Mouse (Mus musculus): ENCODE data around the gene Rabgap1.

The Rabgap1 gene

DNA sequence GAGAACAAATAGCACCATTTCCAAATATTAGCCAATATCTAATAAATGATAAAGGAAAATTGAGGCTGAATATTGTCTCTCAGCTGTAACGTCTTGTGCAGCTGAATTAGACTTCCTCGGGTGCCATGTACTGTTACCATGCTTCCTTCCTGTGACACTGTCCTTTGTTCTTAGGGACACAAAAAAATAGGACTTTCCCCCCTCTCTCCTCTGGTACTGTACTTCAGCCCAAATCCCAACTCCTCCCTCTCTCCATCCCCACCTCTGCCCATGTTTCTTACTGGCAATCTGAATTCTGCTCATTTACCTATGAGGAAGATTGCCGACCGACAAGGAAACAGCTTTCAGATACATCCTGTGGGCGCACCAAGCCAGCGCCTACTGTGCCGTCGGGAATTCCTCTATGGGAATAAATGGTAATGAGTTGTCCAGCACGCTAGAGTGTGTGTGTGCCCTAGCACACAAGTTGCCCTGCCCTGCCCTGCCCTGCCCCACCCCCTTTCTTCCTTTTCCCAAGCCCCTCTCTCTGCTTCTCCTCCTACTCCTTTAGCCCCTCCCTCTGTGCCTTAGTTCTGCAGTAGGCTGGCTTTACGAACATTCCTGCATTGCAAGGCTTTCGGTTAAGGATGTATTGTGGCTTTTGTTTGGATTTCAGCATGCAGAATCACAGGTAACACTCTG is 73.1 kb downstream of the Rabgap1 start, which contains the start of gene Gpr21:
Gpr21 (plus strand) TSS at position 303 of the 681 bp plus-strand sequence.
- DNase-seq (ENCODE audit: low read depth) = no peak

GRCm38 (mm10) chr2:37516922-37517462 is 73.9 kb downstream of the Rabgap1 start:
- no peak for DNase-seq (ENCODE audit: low read depth)

GRCm38 (mm10) chr2:37518561-37519285 is 75.6 kb downstream of the Rabgap1 start:
- no peak for DNase-seq (ENCODE audit: low read depth)

GRCm38 (mm10) chr2:37519286-37519640 is 76.2 kb downstream of the Rabgap1 start:
- DNase-seq (ENCODE audit: low read depth) = no peak

GRCm38 (mm10) chr2:37527587-37527986 is 84.5 kb downstream of the Rabgap1 start:
- DNase-seq (ENCODE audit: low read depth) = no peak

DNA sequence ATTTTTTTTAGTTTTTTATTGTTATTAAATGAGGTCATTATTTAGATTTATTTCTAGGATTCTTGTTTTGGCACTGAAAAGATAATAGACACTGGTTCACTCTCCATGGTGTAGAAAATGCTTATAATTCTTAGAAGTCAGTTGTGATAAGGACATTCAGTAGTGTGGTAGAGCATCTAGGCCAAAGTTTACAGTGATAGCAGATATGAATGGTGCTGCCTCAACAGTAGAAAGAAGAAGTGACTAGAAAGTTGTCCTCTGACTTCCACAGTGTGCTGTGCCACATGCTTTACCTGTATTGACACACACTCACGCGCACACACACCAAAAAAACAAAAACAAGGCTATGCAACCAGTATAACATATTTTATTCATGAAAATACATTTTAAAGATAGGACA is 86.3 kb downstream of the Rabgap1 start:
- no peak for DNase-seq (ENCODE audit: low read depth)

- no peak for DNase-seq (ENCODE audit: low read depth)
Observed at GRCm38 (mm10) chr2:37530766-37531165, 87.7 kb downstream of the Rabgap1 start.

DNA sequence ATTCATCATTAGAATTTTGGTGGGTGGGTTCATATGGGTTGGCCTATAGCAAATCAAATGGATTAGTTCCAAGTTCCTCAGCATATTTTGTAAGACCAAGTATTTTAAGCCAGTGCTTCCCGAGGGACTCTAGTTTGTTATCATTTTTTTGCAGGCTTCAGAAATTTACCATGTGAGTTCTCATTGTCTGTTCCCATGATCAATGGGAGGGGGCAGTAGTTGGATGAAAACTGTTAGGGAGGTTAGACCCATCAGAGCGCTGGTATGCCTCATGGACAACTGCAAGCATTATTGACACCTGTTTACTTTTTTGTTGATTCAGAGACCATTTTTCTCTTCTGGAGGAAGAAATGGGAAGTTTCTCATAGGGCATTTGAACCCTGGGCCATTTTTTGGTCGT is 88.6 kb downstream of the Rabgap1 start:
- no peak for DNase-seq (ENCODE audit: low read depth)

DNA sequence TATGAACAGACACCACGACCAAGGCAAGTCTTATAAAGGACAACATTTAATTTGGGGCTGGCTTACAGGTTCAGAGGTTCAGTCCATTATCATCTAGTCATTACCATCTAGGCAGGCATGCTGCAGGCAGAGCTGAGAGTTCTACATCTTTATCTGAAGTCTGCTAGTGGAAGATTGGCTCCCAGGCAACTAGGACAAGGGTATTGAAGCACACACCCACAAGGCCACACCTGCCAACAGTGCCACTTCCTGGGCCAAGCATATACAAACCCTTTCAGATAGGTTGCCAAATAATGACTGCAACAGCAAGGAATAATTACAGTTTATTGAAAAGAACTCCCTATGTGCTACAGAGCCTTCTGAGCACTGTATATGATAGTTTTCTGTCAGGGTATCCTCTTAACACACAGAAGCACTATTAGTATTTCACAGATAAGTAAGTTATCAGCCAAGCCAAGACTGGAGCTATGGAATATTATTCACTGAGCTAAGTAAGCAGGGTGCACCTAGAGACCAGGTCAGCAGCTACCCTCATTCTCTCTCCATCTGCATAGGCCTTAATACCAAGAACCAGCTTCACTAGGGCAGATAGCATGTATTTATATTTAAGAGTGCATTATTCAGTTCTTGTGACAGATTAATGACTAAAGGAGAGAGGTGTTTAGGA is 106.4 kb downstream of the Rabgap1 start:
- no peak for DNase-seq (ENCODE audit: low read depth)

DNA sequence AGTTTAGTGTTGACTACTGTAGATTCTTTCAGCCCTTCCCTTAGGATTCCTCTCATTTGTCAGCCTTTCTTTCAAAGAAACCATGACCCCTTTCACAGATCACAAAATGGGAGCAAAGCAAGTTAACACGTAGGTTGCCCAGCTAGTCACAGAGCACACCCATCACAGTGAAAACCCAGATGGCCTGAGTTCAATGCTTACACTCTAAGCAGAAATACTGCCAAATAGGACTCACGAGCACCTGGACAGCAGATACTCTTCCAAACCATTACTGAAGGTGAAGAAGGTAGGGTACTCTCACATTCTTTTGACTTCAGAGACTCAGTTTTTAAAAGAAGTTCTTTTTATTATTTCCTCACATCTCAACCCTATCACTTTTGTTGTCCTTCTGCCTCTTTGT is 113.3 kb downstream of the Rabgap1 start:
- no peak for DNase-seq (ENCODE audit: low read depth)

DNA sequence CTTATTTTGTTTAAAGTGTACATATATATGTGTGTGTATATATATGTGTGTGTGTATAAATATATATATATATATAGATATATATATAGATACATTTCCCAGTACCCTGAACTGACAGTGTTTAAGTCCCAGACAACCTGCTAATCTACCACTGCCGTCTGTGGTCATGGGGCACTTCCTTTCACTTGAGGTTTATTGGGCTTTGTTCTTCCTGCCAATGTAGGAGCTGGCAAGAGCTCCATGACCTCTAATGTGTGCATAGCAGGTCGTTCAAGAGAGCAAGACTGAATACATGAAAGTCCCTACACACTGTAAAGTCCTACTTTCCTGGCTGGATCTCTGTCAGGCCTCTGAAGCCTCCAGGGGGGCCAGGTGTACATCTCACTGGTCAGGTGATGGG is 122.5 kb downstream of the Rabgap1 start:
- no peak for DNase-seq (ENCODE audit: low read depth)

DNA sequence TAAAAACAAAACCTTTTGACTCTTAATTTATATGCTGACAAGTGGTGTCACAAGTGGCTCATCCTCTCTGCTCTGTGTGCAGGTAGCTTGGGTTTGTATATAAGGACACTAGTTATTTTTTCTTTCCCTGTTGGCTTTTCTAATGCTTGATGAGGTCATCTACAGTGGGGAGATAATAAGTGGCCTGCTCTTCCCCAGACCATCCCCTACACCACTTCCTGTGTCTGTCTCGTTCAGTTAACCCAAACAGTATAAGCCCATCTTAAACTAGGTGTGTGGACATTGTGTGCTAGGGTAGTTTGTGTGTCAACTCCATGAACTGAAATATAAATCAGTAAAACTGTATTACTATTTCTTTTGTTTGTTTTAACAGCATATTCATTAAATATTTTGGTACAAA is 123.0 kb downstream of the Rabgap1 start:
- DNase-seq (ENCODE audit: low read depth) = no peak

- DNase-seq (ENCODE audit: low read depth) = no peak
Observed at GRCm38 (mm10) chr2:37569888-37570287, 126.8 kb downstream of the Rabgap1 start.

- DNase-seq (ENCODE audit: low read depth) = no peak
Observed at GRCm38 (mm10) chr2:37570703-37571102, 127.6 kb downstream of the Rabgap1 start.

DNA sequence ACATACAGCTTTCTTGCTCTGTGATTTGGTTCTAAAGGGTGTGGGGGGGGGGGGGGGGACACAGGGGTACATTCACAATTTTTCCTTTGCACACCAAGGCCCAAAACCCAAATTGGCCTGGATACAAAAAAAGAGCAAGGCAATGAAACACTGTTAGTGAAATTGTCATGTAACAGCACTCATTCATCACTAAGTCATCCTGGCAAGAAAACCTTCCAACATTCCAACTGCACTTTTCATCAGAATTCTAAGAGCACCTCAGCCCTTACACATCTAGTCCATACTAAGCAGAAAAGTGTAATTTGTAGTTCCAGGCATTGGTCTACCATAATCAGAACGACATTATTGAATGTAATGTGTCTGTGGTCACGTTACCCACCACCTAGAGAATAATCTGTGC is 129.1 kb downstream of the Rabgap1 start:
- no peak for DNase-seq (ENCODE audit: low read depth)

DNA sequence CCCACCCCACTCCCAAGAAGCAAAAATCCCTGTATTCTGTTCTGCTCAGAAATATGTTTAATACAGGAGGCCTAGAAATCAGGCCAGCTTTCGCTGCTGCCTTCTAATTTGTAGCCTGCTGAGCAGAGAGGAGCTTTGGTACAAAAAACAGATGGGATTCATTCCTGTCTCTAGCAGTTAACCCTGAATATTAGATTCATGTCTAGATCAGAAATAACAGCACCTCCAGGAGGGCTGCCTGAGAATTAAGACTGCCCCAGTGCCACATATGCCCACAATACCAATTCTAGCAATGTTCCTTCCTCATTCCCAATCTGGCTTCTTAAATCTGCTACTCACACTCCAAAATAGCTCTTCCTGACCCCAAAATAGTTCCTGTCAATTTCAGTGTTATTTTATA is 133.6 kb downstream of the Rabgap1 start:
- DNase-seq (ENCODE audit: low read depth) = no peak

GRCm38 (mm10) chr2:37578185-37578584 is 135.1 kb downstream of the Rabgap1 start:
- no peak for DNase-seq (ENCODE audit: low read depth)

DNA sequence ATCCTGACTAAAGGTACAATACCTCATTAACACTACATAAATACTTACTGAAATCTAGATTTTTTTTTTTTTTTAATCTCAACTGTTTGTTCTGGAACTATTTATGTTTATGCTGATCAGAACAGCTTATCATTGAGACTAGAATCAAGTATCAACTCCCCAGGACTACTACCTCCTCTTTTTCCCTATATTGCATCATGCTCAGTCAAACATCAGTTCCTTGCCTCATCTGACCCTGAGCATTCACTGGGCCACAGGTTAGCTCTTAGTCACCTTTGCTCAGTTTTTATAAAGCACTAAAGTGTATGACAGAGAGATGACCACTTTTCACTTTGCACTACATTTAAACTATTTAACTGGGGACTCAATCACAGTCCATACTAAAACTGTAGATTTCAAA is 144.8 kb downstream of the Rabgap1 start:
- DNase-seq (ENCODE audit: low read depth) = no peak

Measured in c-Kit-positive CD71-negative TER-119-negative erythroid progenitor cells, embryonic 14.5 days (primary cell).